Mouse (Mus musculus) intestine, embryonic 15.5 days (tissue): Measurements from ENCODE around the gene Grb14. TPM values are rescaled to one million over a fixed set of nuclear protein-coding genes. Genes with fewer than 3 reads are reported as not detected.
A peak's percentile ranks its signal among the peaks of the same experiment; 100 is the strongest.

ENCODE experiments used
- ATAC-seq: fragments of 200-750 bp; cut with Nextera tagmentation; 2 replicates; pipeline ENCODE4 v1.8.0; 2017; ENCODE audit warnings: moderate TSS enrichment, moderate library complexity
- H3K27ac ChIP-seq: fragments of 300-500 bp; sonication (generic); 2 replicates; pipeline ENCODE4 v1.5.1; 2015; ENCODE audit warnings: mild to moderate bottlenecking, inconsistent platforms
- H3K27me3 ChIP-seq: fragments of 300-500 bp; sonication (generic); replicated peaks from 2 replicates; pipeline ENCODE4 v1.6.1; 2015; ENCODE audit warnings: inconsistent platforms
- H3K36me3 ChIP-seq: fragments of 300-500 bp; sonication (generic); 2 replicates; pipeline ENCODE4 v1.6.1; 2015; ENCODE audit warnings: inconsistent platforms
- H3K4me1 ChIP-seq: fragments of 300-500 bp; sonication (generic); replicated peaks from 2 replicates; pipeline ENCODE4 v1.6.1; 2015; ENCODE audit warnings: inconsistent platforms
- H3K4me2 ChIP-seq: fragments of 300-500 bp; sonication (generic); replicated peaks from 2 replicates; pipeline ENCODE4 v1.6.1; 2015; ENCODE audit warnings: mild to moderate bottlenecking, inconsistent platforms
- H3K4me3 ChIP-seq: fragments of 300-500 bp; sonication (generic); replicated peaks from 2 replicates; pipeline ENCODE4 v1.5.1; 2015; ENCODE audit warnings: inconsistent platforms
- H3K9ac ChIP-seq: fragments of 300-500 bp; sonication (generic); 2 replicates; pipeline ENCODE4 v1.6.1; 2015; ENCODE audit warnings: inconsistent platforms
- H3K9me3 ChIP-seq: fragments of 300-500 bp; sonication (generic); 2 replicates; pipeline ENCODE4 v1.6.1; 2016; ENCODE audit warnings: inconsistent platforms
- whole genome bisulfite sequencing: fragments of 180-500 bp; shearing (Covaris S2); methylation state at CpG from one replicate; pipeline ENCODE4 v1.1.7; 2015; 5-methylcytosine and 5-hydroxymethylcytosine counted together
- polyA plus RNA-seq: library from polyadenylated mRNA; unstranded; fragments of >200 nt; fragmentation: Nextera tagmentation; extraction: Ambion mirVana; gene quantifications from 2 replicates; pipeline ENCODE4 v1.2.1, GENCODE M21; 2015

The Grb14 gene
- polyA plus RNA-seq, 1 experiment from 2014 or later = 16.0 TPM

GRCm38 (mm10) chr2:64971828-64972227 lies 53.0 kb downstream of the Grb14 start:
- no peak overlapping the region for H3K27ac ChIP-seq
- ATAC-seq = no peak
- H3K4me3 ChIP-seq = no peak overlapping the region
- H3K9me3 ChIP-seq = no peaks in the 10 kb centered on the region
- H3K36me3 ChIP-seq = no peaks in the 10 kb centered on the region
- H3K4me1 ChIP-seq = no peaks in the 10 kb centered on the region
- no peaks in the 10 kb centered on the region for H3K27me3 ChIP-seq
- no peak overlapping the region for H3K9ac ChIP-seq
- no peak overlapping the region for H3K4me2 ChIP-seq
- 51% methylated on average over 5 of the region's 5 CpGs for WGBS

- no peaks in the 10 kb centered on the region for H3K4me1 ChIP-seq
- H3K27ac ChIP-seq = no peak overlapping the region
- no peaks in the 10 kb centered on the region for H3K27me3 ChIP-seq
- H3K9me3 ChIP-seq = no peaks in the 10 kb centered on the region
- 71% methylated on average over 8 of the region's 8 CpGs for WGBS
- H3K4me3 ChIP-seq = no peak overlapping the region
- no peak overlapping the region for H3K4me2 ChIP-seq
- no peak for ATAC-seq
- H3K36me3 ChIP-seq = no peaks in the 10 kb centered on the region
- no peak overlapping the region for H3K9ac ChIP-seq
Measured at GRCm38 (mm10) chr2:64970992-64971391, 53.8 kb downstream of the Grb14 start.

DNA sequence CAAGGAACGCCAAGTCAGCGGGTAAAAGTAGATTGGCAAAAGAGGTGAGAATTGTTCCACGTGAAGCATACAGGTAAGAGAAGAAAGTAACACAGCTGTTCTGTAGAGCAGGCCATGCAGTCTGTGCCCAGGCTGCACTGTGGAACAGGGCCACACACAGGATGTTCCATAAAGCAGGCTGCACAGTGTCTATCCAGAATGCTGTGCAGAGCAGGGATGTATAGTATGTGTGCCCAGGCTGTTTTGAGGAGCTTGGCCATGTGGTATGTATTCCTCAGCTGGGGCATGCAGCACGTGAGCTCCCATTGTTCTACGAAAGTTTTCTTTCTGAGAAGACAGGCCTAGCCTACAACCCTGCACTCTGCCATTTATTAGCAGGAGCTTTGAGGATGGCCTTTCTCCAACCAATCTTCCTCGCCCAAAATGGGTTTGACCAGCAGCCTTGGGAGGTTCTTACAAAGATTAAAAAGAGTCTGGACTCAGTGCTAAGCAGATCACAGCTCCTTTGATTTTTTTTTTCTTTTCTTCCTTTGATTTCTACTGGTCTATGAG lies 57.8 kb downstream of the Grb14 start:
- Histone ChIP-seq H3K4me1 (no peaks in the 10 kb centered on the region), H3K36me3 (no peaks in the 10 kb centered on the region), H3K27ac (no peak overlapping the region), H3K4me2 (no peak overlapping the region), H3K27me3 (no peaks in the 10 kb centered on the region), H3K9ac (no peak overlapping the region), H3K9me3 (no peaks in the 10 kb centered on the region), H3K4me3 (no peak overlapping the region)
- WGBS = 88% methylated on average over 6 of the region's 6 CpGs
- no peak for ATAC-seq

DNA sequence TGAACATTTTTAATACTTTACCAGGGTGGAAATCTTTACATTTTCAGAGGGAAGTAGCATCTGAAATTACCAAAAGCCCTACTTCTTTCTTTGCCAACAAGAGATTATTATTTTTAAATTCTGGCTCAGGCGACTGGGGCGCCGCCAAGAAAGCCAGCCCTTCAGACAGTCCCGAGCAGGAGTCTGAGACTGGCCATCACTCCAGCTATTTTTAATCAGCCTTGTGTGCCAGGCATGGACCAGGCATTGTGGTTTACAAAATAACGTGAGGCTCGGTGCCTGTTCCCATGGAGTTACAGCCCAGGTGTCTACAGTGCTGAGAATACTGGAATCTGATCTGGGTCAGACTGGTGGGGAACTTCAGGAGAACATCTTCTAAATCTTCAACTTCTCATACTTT lies 58.5 kb downstream of the Grb14 start:
- Histone ChIP-seq H3K9me3 (no peaks in the 10 kb centered on the region), H3K4me2 (no peak overlapping the region), H3K4me3 (no peak overlapping the region), H3K27ac (no peak overlapping the region), H3K9ac (no peak overlapping the region), H3K36me3 (no peaks in the 10 kb centered on the region), H3K27me3 (no peaks in the 10 kb centered on the region), H3K4me1 (no peaks in the 10 kb centered on the region; the same call in 1 of the 2 replicates)
- WGBS = 80% methylated on average over 6 of the region's 6 CpGs
- no peak for ATAC-seq

- H3K27me3 ChIP-seq = no peaks in the 10 kb centered on the region
- H3K36me3 ChIP-seq = no peaks in the 10 kb centered on the region
- WGBS = 31% methylated on average over 5 of the region's 5 CpGs
- H3K4me1 ChIP-seq = no peaks in the 10 kb centered on the region; the same call in 1 of the 2 replicates
- H3K4me2 ChIP-seq = no peak overlapping the region
- no peak overlapping the region for H3K27ac ChIP-seq
- no peak overlapping the region for H3K9ac ChIP-seq
- peak; percentile 65; the same call in 1 of the 2 replicates for ATAC-seq
- no peaks in the 10 kb centered on the region for H3K9me3 ChIP-seq
- H3K4me3 ChIP-seq = no peak overlapping the region
Measured at GRCm38 (mm10) chr2:64965227-64965864, 59.4 kb downstream of the Grb14 start.

GRCm38 (mm10) chr2:64962196-64962595 lies 62.6 kb downstream of the Grb14 start:
- no peaks in the 10 kb centered on the region for H3K27me3 ChIP-seq
- H3K9ac ChIP-seq = no peak overlapping the region
- no peaks in the 10 kb centered on the region; the same call in 1 of the 2 replicates for H3K4me1 ChIP-seq
- no peaks in the 10 kb centered on the region for H3K9me3 ChIP-seq
- H3K4me3 ChIP-seq = no peak overlapping the region
- H3K4me2 ChIP-seq = no peak overlapping the region
- ATAC-seq = no peak
- H3K27ac ChIP-seq = no peak overlapping the region
- WGBS = 79% methylated on average over 4 of the region's 4 CpGs
- no peaks in the 10 kb centered on the region for H3K36me3 ChIP-seq

- 41% methylated on average over 3 of the region's 3 CpGs for WGBS
- Histone ChIP-seq H3K36me3 (no peaks in the 10 kb centered on the region), H3K9ac (no peak overlapping the region), H3K27me3 (no peaks in the 10 kb centered on the region), H3K4me2 (no peak overlapping the region), H3K27ac (no peak overlapping the region), H3K4me1 (no peaks in the 10 kb centered on the region; the same call in 1 of the 2 replicates), H3K4me3 (no peak overlapping the region), H3K9me3 (no peaks in the 10 kb centered on the region)
- no peak for ATAC-seq
Measured at GRCm38 (mm10) chr2:64961381-64961780, 63.4 kb downstream of the Grb14 start.

DNA sequence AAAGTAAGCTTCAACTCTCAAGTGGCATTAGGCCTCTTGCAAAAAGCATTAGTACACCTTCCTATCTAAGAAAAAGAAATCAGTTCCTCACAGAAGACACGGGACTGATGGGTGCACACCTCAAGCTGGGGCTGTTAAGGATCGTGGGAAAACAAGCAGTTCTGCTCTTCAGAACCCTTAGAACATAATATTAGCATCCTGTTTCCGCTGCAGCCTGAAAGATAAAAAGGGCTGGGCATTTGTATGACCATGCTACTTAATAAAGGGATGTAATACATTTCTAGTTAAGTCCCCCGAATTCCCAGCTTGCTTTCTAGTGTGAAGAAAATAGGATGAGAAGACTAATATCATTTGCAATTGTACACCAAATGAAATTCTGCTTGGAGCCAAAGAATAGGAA lies 65.1 kb downstream of the Grb14 start:
- Histone ChIP-seq H3K27ac (no peak overlapping the region), H3K27me3 (no peaks in the 10 kb centered on the region), H3K4me2 (no peak overlapping the region), H3K36me3 (no peaks in the 10 kb centered on the region), H3K4me1 (no peaks in the 10 kb centered on the region; the same call in 1 of the 2 replicates), H3K4me3 (no peak overlapping the region), H3K9me3 (no peaks in the 10 kb centered on the region), H3K9ac (no peak overlapping the region)
- WGBS = 56% methylated on average over 4 of the region's 4 CpGs
- ATAC-seq = no peak

DNA sequence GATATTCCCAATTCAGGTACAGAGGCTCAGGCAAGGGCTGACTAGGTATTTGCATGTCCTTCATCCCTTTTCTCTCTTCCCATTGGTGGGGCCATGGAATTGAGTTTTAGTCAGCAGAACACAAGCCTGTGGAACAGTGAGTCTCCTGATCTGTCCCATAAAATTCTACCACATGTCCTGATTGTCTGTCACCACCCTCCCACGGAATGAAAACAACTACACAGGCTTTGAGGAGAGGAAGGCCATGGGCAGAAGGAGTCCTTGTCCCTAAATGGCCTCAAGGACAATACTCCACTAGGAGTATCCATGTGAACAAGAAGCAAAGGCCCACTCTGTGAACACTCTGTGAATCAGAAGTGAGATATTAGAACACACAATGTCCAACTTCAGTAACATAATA lies 69.3 kb downstream of the Grb14 start:
- H3K4me1 ChIP-seq = no peaks in the 10 kb centered on the region
- no peak overlapping the region for H3K4me2 ChIP-seq
- H3K27ac ChIP-seq = no peak overlapping the region
- WGBS = 63% methylated on average over 1 of the region's 1 CpGs
- H3K4me3 ChIP-seq = no peak overlapping the region
- H3K27me3 ChIP-seq = no peaks in the 10 kb centered on the region
- no peaks in the 10 kb centered on the region for H3K9me3 ChIP-seq
- H3K9ac ChIP-seq = no peak overlapping the region
- ATAC-seq = no peak
- H3K36me3 ChIP-seq = no peaks in the 10 kb centered on the region

GRCm38 (mm10) chr2:64949210-64949609 lies 75.6 kb downstream of the Grb14 start:
- H3K4me2 ChIP-seq = no peak overlapping the region
- H3K4me1 ChIP-seq = no peaks in the 10 kb centered on the region
- H3K27ac ChIP-seq = no peak overlapping the region
- no peak for ATAC-seq
- H3K9me3 ChIP-seq = no peaks in the 10 kb centered on the region
- 65% methylated on average over 2 of the region's 2 CpGs for WGBS
- H3K36me3 ChIP-seq = no peaks in the 10 kb centered on the region
- no peak overlapping the region for H3K4me3 ChIP-seq
- no peaks in the 10 kb centered on the region for H3K27me3 ChIP-seq
- no peak overlapping the region for H3K9ac ChIP-seq

DNA sequence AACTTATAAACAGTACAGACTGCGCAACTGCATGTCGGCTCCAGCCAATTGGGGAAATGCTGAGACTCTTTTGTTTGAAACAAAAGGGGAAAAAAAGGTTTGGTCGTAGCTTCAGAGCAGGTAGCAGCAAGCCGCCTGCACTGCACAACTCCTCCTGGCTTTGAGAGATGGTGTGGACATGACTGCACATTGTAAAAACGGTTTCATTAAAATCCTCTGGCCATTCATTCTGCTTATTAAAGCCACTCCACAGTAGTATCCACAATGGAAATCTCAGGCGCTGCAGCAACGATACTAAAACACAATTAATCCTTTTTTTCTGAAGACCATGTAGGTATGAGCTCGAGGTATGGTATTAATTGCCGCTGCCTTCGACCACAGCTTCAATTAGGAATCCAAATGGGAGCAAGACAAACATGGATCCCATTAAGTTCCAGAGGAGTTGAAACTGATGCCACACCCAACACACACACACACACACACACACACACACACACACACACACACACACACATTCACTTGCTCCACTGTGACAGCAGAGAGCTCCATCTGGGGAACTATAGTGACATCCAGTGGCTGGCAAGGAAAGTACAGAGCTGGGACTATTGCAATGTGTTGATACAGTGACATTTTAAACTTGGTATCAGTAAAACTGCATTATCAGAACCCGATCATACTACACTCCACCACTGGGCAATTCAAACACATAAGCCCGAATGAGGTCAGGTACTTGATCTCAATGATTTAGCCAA lies 76.2 kb downstream of the Grb14 start:
- ATAC-seq = peak; percentile 43; the same call in 1 of the 2 replicates
- no peaks in the 10 kb centered on the region for H3K4me1 ChIP-seq

DNA sequence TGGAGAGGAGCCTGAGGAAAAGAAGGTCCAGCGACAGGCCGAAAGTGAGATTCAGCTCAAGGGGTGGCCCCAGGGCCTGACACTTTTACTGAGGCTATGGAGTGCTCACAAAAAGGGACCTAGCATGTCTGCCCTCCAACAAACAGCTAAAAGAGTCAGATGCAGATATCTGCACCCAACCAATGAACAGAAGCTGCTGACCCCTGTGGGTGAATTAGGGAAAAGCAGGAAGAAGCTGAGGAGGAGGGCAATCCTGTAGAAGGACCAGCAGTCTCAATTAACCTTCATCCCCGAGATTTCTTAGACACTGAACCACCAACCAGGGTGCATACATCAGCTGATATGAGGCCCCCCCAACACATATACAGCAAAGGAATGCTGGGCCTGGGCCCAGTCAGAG lies 77.3 kb downstream of the Grb14 start:
- Histone ChIP-seq H3K4me2 (no peak overlapping the region), H3K36me3 (no peaks in the 10 kb centered on the region), H3K4me3 (no peak overlapping the region), H3K27ac (no peak overlapping the region), H3K4me1 (no peaks in the 10 kb centered on the region), H3K9me3 (no peaks in the 10 kb centered on the region), H3K9ac (no peak overlapping the region), H3K27me3 (no peaks in the 10 kb centered on the region)
- WGBS = 68% methylated on average over 3 of the region's 3 CpGs
- ATAC-seq = no peak

More for the DNA sequence above, 76.2 kb downstream of the Grb14 start:
- no peak overlapping the region for H3K9ac ChIP-seq
- H3K4me2 ChIP-seq = no peak overlapping the region
- 79% methylated on average over 12 of the region's 12 CpGs for WGBS
- no peaks in the 10 kb centered on the region for H3K36me3 ChIP-seq
- no peak overlapping the region for H3K4me3 ChIP-seq
- no peaks in the 10 kb centered on the region for H3K9me3 ChIP-seq
- no peaks in the 10 kb centered on the region for H3K27me3 ChIP-seq
- H3K27ac ChIP-seq = no peak overlapping the region
